Mouse (Mus musculus): ENCODE measurements around the gene Cxcl9. TPM values are rescaled to one million over a fixed set of nuclear protein-coding genes. Genes with fewer than 3 reads are reported as not detected.
A peak's percentile ranks its signal among the peaks of the same experiment; 100 is the strongest.

The Cxcl9 gene
- total and polyA plus RNA-seq, 3 experiments: not detected

DNA sequence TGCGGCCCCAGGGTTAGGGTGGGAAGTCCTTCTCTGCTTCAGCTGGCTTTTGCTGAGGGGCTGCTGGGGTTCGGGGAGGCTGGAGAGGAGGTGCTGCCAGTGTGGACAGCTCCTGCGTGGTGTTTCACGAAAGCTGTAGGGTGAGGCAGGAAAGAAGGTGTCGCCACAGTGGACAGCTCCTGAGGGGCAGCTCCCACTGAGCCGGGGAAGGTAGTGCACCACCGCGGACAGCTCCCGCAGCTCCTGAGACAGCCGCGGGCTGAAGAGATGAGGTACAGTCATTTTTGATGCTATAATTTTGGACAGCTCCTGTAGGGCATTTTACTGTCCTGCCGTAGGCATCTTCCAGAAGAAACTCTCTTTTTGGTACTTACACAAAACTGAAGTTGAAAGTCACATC is 30.2 kb upstream of the Cxcl9 start:
- Histone ChIP-seq H3K4me1 (ENCODE audit: control insufficient read depth in 1 of 2, insufficient read depth in 2 of 2, low read length in 2 of 2) (no peaks in the 10 kb centered on the region), H3K9ac (ENCODE audit: control insufficient read depth, low read depth, low read length, poor library complexity, severe bottlenecking) (no peak overlapping the region), H3K4me3 (ENCODE audit: control insufficient read depth in 1 of 2, insufficient read depth in 1 of 2, low read depth in 2 of 2, low read length in 2 of 2) (no peak overlapping the region), H3K27me3 (ENCODE audit: control insufficient read depth in 1 of 2, insufficient read depth in 2 of 2, low read length in 2 of 2) (peaks cover 0 to 8% of the 10 kb centered on the region in 2 experiments), H3K79me2 (ENCODE audit: control insufficient read depth, insufficient read depth, low read length, poor library complexity) (no peaks in the 10 kb centered on the region), H3K9me3 (replicated peaks; ENCODE audit: insufficient read depth, low read length) (no peaks in the 10 kb centered on the region), H3K36me3 (ENCODE audit: control insufficient read depth in 1 of 2, insufficient read depth in 2 of 2, low read length in 2 of 2) (no peaks in the 10 kb centered on the region), H3K27ac (ENCODE audit: control insufficient read depth, low read depth, low read length) (no peak overlapping the region)
- peak; percentile 98 for TF ChIP-seq SIN3A (IDR thresholded peaks at IDR 0.05; ENCODE audit: low read length)
- TF ChIP-seq MXI1 (IDR thresholded peaks at IDR 0.05; ENCODE audit: low read depth, low read length): peak; percentile 90
- no peak for TF ChIP-seq POLR2AphosphoS5 (IDR thresholded peaks at IDR 0.05; ENCODE audit: borderline replicate concordance, low read depth, low read length)
- peak; percentile 77 for DNase-seq (ENCODE audit: low read depth, low spot score)

DNA sequence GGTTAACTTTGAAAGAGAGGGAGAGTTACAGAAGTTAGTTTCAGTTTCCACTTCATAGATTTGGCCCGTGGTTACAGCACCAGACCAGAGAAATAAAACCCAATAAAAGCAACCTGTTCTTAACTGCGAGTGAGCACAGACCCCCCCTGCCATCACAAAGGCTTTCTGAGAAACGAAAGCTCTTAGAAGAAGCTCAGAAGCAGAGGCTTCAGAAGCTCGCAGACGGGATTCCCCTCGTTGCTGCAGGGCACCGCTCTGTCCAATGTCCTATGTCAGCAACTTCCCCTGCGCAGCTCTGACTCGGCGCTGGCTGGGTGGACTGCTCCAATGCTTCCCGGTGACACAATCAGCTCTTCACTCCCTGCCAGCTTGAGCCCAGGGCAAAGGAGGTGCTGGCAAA is 25.6 kb upstream of the Cxcl9 start:
- Histone ChIP-seq H3K79me2 (ENCODE audit: control insufficient read depth, insufficient read depth, low read length, poor library complexity) (no peaks in the 10 kb centered on the region), H3K4me1 (ENCODE audit: control insufficient read depth in 1 of 2, insufficient read depth in 2 of 2, low read length in 2 of 2) (peaks cover 0 to 6% of the 10 kb centered on the region in 2 experiments; a peak in 2 of 4 replicates), H3K9ac (ENCODE audit: control insufficient read depth, low read depth, low read length, poor library complexity, severe bottlenecking) (peak overlapping the region; percentile 88), H3K9me3 (replicated peaks; ENCODE audit: insufficient read depth, low read length) (no peaks in the 10 kb centered on the region), H3K27ac (ENCODE audit: control insufficient read depth, low read depth, low read length) (no peak overlapping the region), H3K27me3 (ENCODE audit: control insufficient read depth in 1 of 2, insufficient read depth in 2 of 2, low read length in 2 of 2) (peaks cover 0 to 2% of the 10 kb centered on the region in 2 experiments; a peak in 2 of 4 replicates), H3K36me3 (ENCODE audit: control insufficient read depth in 1 of 2, insufficient read depth in 2 of 2, low read length in 2 of 2) (no peaks in the 10 kb centered on the region), H3K4me3 (ENCODE audit: control insufficient read depth in 1 of 2, insufficient read depth in 1 of 2, low read depth in 2 of 2, low read length in 2 of 2) (peak overlapping the region; percentile 81 to 97)
- DNase-seq (ENCODE audit: low read depth, low spot score): peak; percentile 80
- TF ChIP-seq RAD21 (IDR thresholded peaks at IDR 0.05; ENCODE audit: low read depth, low read length) (no peak), POLR2A (IDR thresholded peaks at IDR 0.05; ENCODE audit: control insufficient read depth in 1 of 2, insufficient read depth in 1 of 2, low read depth in 1 of 2, low read length in 2 of 2, poor library complexity in 1 of 2) (peak in 1 of 2 experiments; percentile 46; a peak in 1 of 4 replicates), UBTF (IDR thresholded peaks at IDR 0.05; ENCODE audit: borderline replicate concordance, insufficient read depth, low read depth, low read length) (no peak), RCOR1 (IDR thresholded peaks at IDR 0.05; ENCODE audit: low read depth, low read length) (no peak), ZKSCAN1 (IDR thresholded peaks at IDR 0.05; ENCODE audit: low read depth, low read length) (no peak), ZC3H11A (IDR thresholded peaks at IDR 0.05; ENCODE audit: low read depth, low read length) (no peak), NELFE (IDR thresholded peaks at IDR 0.05; ENCODE audit: low read depth, low read length) (no peak), CTCF (IDR thresholded peaks at IDR 0.05 in 2 of 3, conservative IDR thresholded peaks at IDR 0.05 in 1 of 3; ENCODE audit: control insufficient read depth in 1 of 3, insufficient read depth in 1 of 3, low read depth in 2 of 3, low read length in 3 of 3, poor library complexity in 1 of 3, severe bottlenecking in 1 of 3) (no peak), POLR2AphosphoS5 (IDR thresholded peaks at IDR 0.05; ENCODE audit: borderline replicate concordance, low read depth, low read length) (no peak), MYB (IDR thresholded peaks at IDR 0.05; ENCODE audit: low read depth, low read length) (no peak), MEF2A (IDR thresholded peaks at IDR 0.05; ENCODE audit: extremely low read depth, insufficient replicate concordance, low read depth, low read length, poor library complexity, severe bottlenecking) (no peak), TBP (IDR thresholded peaks at IDR 0.05; ENCODE audit: low read depth, low read length) (no peak), NRF1 (IDR thresholded peaks at IDR 0.05; ENCODE audit: insufficient read depth, low read depth, low read length, poor library complexity, severe bottlenecking) (peak; percentile 65), MXI1 (IDR thresholded peaks at IDR 0.05; ENCODE audit: low read depth, low read length) (no peak), ZNF384 (IDR thresholded peaks at IDR 0.05; ENCODE audit: low read depth, low read length) (no peak), USF2 (IDR thresholded peaks at IDR 0.05; ENCODE audit: borderline replicate concordance in 1 of 2, insufficient read depth in 1 of 2, low read depth in 1 of 2, low read length in 2 of 2) (no peak), ELF1 (IDR thresholded peaks at IDR 0.05; ENCODE audit: low read depth, low read length) (no peak), ZMIZ1 (IDR thresholded peaks at IDR 0.05; ENCODE audit: low read depth, low read length) (no peak), HCFC1 (IDR thresholded peaks at IDR 0.05; ENCODE audit: low read depth, low read length) (no peak), ETS1 (IDR thresholded peaks at IDR 0.05; ENCODE audit: low read depth, low read length) (0 out of 2 replicates have a peak, but pooled peaks have one; percentile 15), CHD1 (IDR thresholded peaks at IDR 0.05; ENCODE audit: low read depth, low read length) (no peak), EP300 (IDR thresholded peaks at IDR 0.05; ENCODE audit: low read depth in 1 of 2, low read length in 2 of 2) (no peak), JUND (IDR thresholded peaks at IDR 0.05; ENCODE audit: low read depth, low read length) (no peak), CHD2 (IDR thresholded peaks at IDR 0.05; ENCODE audit: low read length) (no peak), GABPA (IDR thresholded peaks at IDR 0.05; ENCODE audit: low read depth, low read length) (no peak)

Measured in MEL (cell line).